Mouse (Mus musculus) midbrain, embryonic 11.5 days (tissue): ENCODE data around the gene Mdh2. TPM values are rescaled to one million over a fixed set of nuclear protein-coding genes. Genes with fewer than 3 reads are reported as not detected.

Experiments used
- ATAC-seq: fragments of 200-750 bp; cut with Nextera tagmentation; 2 replicates; pipeline ENCODE4 v1.8.0; 2017; ENCODE audit warnings: moderate TSS enrichment, moderate library complexity; ENCODE audit not compliant: low FRiP score
- DNase-seq: peaks from one replicate; pipeline ENCODE4 v3.0.0; 2015; ENCODE audit warnings: low spot score; ENCODE audit errors: missing footprints
- H3K27ac ChIP-seq: fragments of 300-500 bp; sonication (generic); 2 replicates; pipeline ENCODE4 v1.5.1; 2014; ENCODE audit warnings: low read depth, low read length
- H3K27me3 ChIP-seq: fragments of 300-500 bp; sonication (generic); 2 replicates; pipeline ENCODE4 v1.6.1; 2014; ENCODE audit warnings: mild to moderate bottlenecking, low read length, moderate library complexity, mixed read lengths; ENCODE audit not compliant: control insufficient read depth, insufficient read depth
- H3K36me3 ChIP-seq: fragments of 300-500 bp; sonication (generic); 2 replicates; pipeline ENCODE4 v1.6.1; 2014; ENCODE audit warnings: mild to moderate bottlenecking, low read length, moderate library complexity, mixed read lengths; ENCODE audit not compliant: control insufficient read depth, insufficient read depth
- H3K4me1 ChIP-seq: fragments of 300-500 bp; sonication (generic); 2 replicates; pipeline ENCODE4 v1.6.1; 2014; ENCODE audit warnings: low read length; ENCODE audit not compliant: control insufficient read depth, insufficient read depth
- H3K4me2 ChIP-seq: fragments of 300-500 bp; sonication (generic); 2 replicates; pipeline ENCODE4 v1.6.1; 2014; ENCODE audit warnings: mild to moderate bottlenecking, moderate library complexity
- H3K4me3 ChIP-seq: fragments of 300-500 bp; sonication (generic); 2 replicates; pipeline ENCODE4 v1.5.1; 2014; ENCODE audit warnings: low read depth, low read length
- H3K9ac ChIP-seq: fragments of 300-500 bp; sonication (generic); 2 replicates; pipeline ENCODE4 v1.6.1; 2014; ENCODE audit warnings: low read length
- H3K9me3 ChIP-seq: fragments of 300-500 bp; sonication (generic); 2 replicates; pipeline ENCODE4 v1.6.1; 2016; ENCODE audit warnings: low read length; ENCODE audit not compliant: control insufficient read depth
- WGBS: fragments of 180-500 bp; shearing (Covaris S2); extraction: QIAGEN DNeasy Blood & Tissue Kit; methylation state at CpG from one replicate; pipeline ENCODE4 v1.1.7; 2014; 5-methylcytosine and 5-hydroxymethylcytosine counted together
- polyA plus RNA-seq: library from polyadenylated mRNA; unstranded; fragments of >200 nt; fragmentation: Nextera tagmentation; extraction: Ambion mirVana; gene quantifications from 2 replicates; pipeline ENCODE4 v1.2.1, GENCODE M21; 2014

Mdh2 gene
- polyA plus RNA-seq, 1 experiment from 2014 or later = 562 TPM

- ATAC-seq = no peak
- no peaks in the 10 kb centered on the region for H3K4me1 ChIP-seq
- WGBS = 83% methylated on average over 7 of the region's 7 CpGs
Measured at GRCm38 (mm10) chr5:135737154-135737553, 41.1 kb upstream of the Mdh2 start.

GRCm38 (mm10) chr5:135738266-135738665 lies 40.0 kb upstream of the Mdh2 start:
- Histone ChIP-seq H3K9me3 (no peaks in the 10 kb centered on the region), H3K27ac (no peak overlapping the region), H3K36me3 (peaks cover 26% of the 10 kb centered on the region), H3K4me2 (no peak overlapping the region), H3K4me3 (no peak overlapping the region), H3K27me3 (no peaks in the 10 kb centered on the region), H3K9ac (no peak overlapping the region), H3K4me1 (peaks cover 5% of the 10 kb centered on the region)
- 33% methylated on average over 6 of the region's 6 CpGs for WGBS
- DNase-seq (no peak), ATAC-seq (no peak)

More at GRCm38 (mm10) chr5:135737154-135737553, 41.1 kb upstream of the Mdh2 start:
- Histone ChIP-seq H3K9ac (no peak overlapping the region), H3K27ac (no peak overlapping the region), H3K4me2 (no peak overlapping the region), H3K36me3 (peaks cover 34% of the 10 kb centered on the region), H3K27me3 (no peaks in the 10 kb centered on the region), H3K4me3 (no peak overlapping the region), H3K9me3 (no peaks in the 10 kb centered on the region)
- DNase-seq = no peak

- H3K4me3 ChIP-seq = no peak overlapping the region
Measured at GRCm38 (mm10) chr5:135742156-135742555, 36.1 kb upstream of the Mdh2 start.

GRCm38 (mm10) chr5:135742941-135743740 lies 35.1 kb upstream of the Mdh2 start:
- WGBS = 19% methylated on average over 18 of the region's 18 CpGs
- Histone ChIP-seq H3K9me3 (peaks cover 8% of the 10 kb centered on the region; the same call in 1 of the 2 replicates), H3K4me3 (peak overlapping the region; percentile 91), H3K4me1 (peaks cover 9% of the 10 kb centered on the region), H3K9ac (peak overlapping the region; percentile 80), H3K4me2 (peak overlapping the region; percentile 94), H3K36me3 (no peaks in the 10 kb centered on the region), H3K27me3 (no peaks in the 10 kb centered on the region), H3K27ac (no peak overlapping the region)
- DNase-seq (peak; percentile 91), ATAC-seq (peak; percentile 49)

More at GRCm38 (mm10) chr5:135742156-135742555, 36.1 kb upstream of the Mdh2 start:
- Histone ChIP-seq H3K27ac (no peak overlapping the region), H3K9ac (no peak overlapping the region), H3K4me1 (peaks cover 9% of the 10 kb centered on the region), H3K27me3 (no peaks in the 10 kb centered on the region), H3K4me2 (no peak overlapping the region), H3K9me3 (no peaks in the 10 kb centered on the region; the same call in 1 of the 2 replicates), H3K36me3 (no peaks in the 10 kb centered on the region)
- DNase-seq = peak; percentile 72
- ATAC-seq = no peak
- 68% methylated on average over 10 of the region's 10 CpGs for WGBS

- peak within 1 kb of the TSS; percentile 94 for H3K4me2 ChIP-seq
- DNase-seq = peak; percentile 97
Measured at GRCm38 (mm10) chr5:135743741-135744609, 34.3 kb upstream of the Mdh2 start, which contains the start of gene Tmem120a. TSS of gene Tmem120a (minus strand) at chr5:135744448.

GRCm38 (mm10) chr5:135744742-135745141 lies 33.5 kb upstream of the Mdh2 start:
- Histone ChIP-seq H3K36me3 (no peaks in the 10 kb centered on the region), H3K27ac (no peak overlapping the region), H3K9me3 (peaks cover 8% of the 10 kb centered on the region; the same call in 1 of the 2 replicates), H3K4me1 (peaks cover 9% of the 10 kb centered on the region), H3K9ac (peak overlapping the region; percentile 80; the same call in 1 of the 2 replicates), H3K4me3 (peak overlapping the region; percentile 91), H3K27me3 (no peaks in the 10 kb centered on the region), H3K4me2 (peak overlapping the region; percentile 94)
- ATAC-seq (peak; percentile 12; the same call in 1 of the 2 replicates), DNase-seq (no peak)
- WGBS = 16% methylated on average over 12 of the region's 12 CpGs

More at GRCm38 (mm10) chr5:135743741-135744609, 34.3 kb upstream of the Mdh2 start, which contains the start of gene Tmem120a:
- Histone ChIP-seq H3K27me3 (no peaks in the 10 kb centered on the region), H3K9me3 (peaks cover 8% of the 10 kb centered on the region; the same call in 1 of the 2 replicates), H3K27ac (no peak within 1 kb of the TSS), H3K9ac (peak within 1 kb of the TSS; percentile 80), H3K4me1 (peaks cover 9% of the 10 kb centered on the region), H3K36me3 (no peaks in the 10 kb centered on the region), H3K4me3 (peak within 1 kb of the TSS; percentile 91)
- ATAC-seq = peak; percentile 94
- WGBS = under 1% methylated on average over 60 of the region's 60 CpGs

- WGBS = 88% methylated on average over 1 of the region's 1 CpGs
- H3K27ac ChIP-seq = no peak overlapping the region
- H3K4me3 ChIP-seq = no peak overlapping the region
- H3K9me3 ChIP-seq = peaks cover 8% of the 10 kb centered on the region; the same call in 1 of the 2 replicates
- no peaks in the 10 kb centered on the region for H3K36me3 ChIP-seq
- no peaks in the 10 kb centered on the region for H3K4me1 ChIP-seq
- DNase-seq = no peak
- no peak for ATAC-seq
- no peaks in the 10 kb centered on the region for H3K27me3 ChIP-seq
- H3K4me2 ChIP-seq = no peak overlapping the region
- H3K9ac ChIP-seq = no peak overlapping the region
Measured at GRCm38 (mm10) chr5:135751041-135751440, 27.2 kb upstream of the Mdh2 start.

GRCm38 (mm10) chr5:135751595-135751994 lies 26.7 kb upstream of the Mdh2 start:
- no peak overlapping the region for H3K4me3 ChIP-seq
- ATAC-seq = no peak
- 76% methylated on average over 2 of the region's 2 CpGs for WGBS
- no peak overlapping the region for H3K27ac ChIP-seq
- H3K4me1 ChIP-seq = no peaks in the 10 kb centered on the region
- no peaks in the 10 kb centered on the region for H3K36me3 ChIP-seq
- peak; percentile 23 for DNase-seq
- no peak overlapping the region for H3K4me2 ChIP-seq
- H3K9ac ChIP-seq = no peak overlapping the region
- H3K27me3 ChIP-seq = no peaks in the 10 kb centered on the region
- H3K9me3 ChIP-seq = peaks cover 8% of the 10 kb centered on the region; the same call in 1 of the 2 replicates
